Mouse (Mus musculus): ENCODE measurements at regions not wholly inside any gene's neighbourhood (a gene's known extent, or its start where the extent isn't known, plus 50 kb on each side); places are given as distances from the start of the nearest gene placed in this dataset.

- TF ChIP-seq GATA1 (IDR thresholded peaks at IDR 0.05; ENCODE audit: borderline replicate concordance, low read length) (no peak), FLI1 (IDR thresholded peaks at IDR 0.05; ENCODE audit: low read length) (no peak)
These were observed 339.6 kb downstream of the Pdha2 start for GRCm38 (mm10) chr3:140872511-140872910.
